Mouse (Mus musculus) heart, postnatal 0 days (tissue): ENCODE measurements around the gene Veph1.

Source experiments
- CTCF ChIP-seq: IDR thresholded peaks from 2 replicates; pipeline ENCODE4 v1.5.1; 2016; ENCODE audit warnings: antibody characterized with exemption, control low read depth, low read depth
- EP300 ChIP-seq: IDR thresholded peaks from 2 replicates; pipeline ENCODE4 v1.6.1; 2016; ENCODE audit warnings: antibody characterized with exemption, low read depth

DNA sequence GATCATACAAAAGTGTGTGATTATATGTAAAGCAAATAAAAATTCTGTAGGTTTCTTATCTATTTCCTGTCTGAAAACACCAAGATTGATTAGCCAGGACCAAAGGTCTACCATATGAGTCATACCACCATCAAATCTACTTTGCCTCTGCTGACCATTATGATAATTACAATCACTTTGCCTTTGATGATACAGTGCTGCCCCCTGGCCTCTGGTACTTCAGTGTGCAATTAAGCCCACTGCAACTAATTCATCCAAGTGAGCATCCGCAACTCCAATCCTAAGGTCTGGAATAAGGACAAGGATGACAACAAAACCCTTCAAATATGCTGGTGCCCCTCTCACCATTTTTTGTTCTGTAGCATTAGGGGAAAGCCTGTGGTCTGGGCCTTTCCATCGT is 117.0 kb downstream of the Veph1 start:
- TF ChIP-seq EP300 = no peak
- peak; percentile 17; the same call in 1 of the 2 replicates for TF ChIP-seq CTCF
